Mouse (Mus musculus): ENCODE data around the gene Hist1h4m.
"Not testable (repeated sequence)": the region's sequence is repeated elsewhere in the genome, so short reads cannot be mapped to it uniquely, and the experiment has no call there.

- TF ChIP-seq CTCF (IDR thresholded peaks at IDR 0.05; ENCODE audit: borderline replicate concordance, insufficient read depth, low read length), result not testable (repeated sequence)
- peak; percentile 72 for TF ChIP-seq POLR2A (IDR thresholded peaks at IDR 0.05; ENCODE audit: low read depth, low read length)
These were observed 24.5 kb upstream of the Hist1h4m start, which contains the start of the genes Hist1h2an and Hist1h2bp for GRCm38 (mm10) chr13:21786899-21787629.

Data from embryonic fibroblast, embryonic 13.5 days (primary cell).